Mouse (Mus musculus) left cerebral cortex, postnatal 10 days (tissue): ENCODE data around the gene Acat2. TPM values are rescaled to one million over a fixed set of nuclear protein-coding genes. Genes with fewer than 3 reads are reported as not detected.
"Not testable (repeated sequence)": the region's sequence is repeated elsewhere in the genome, so short reads cannot be mapped to it uniquely, and the experiment has no call there.

Experiments used
- DNase-seq, 2 experiments: peaks; one replicate each; pipeline ENCODE4 v3.0.0; 2021 to 2022; ENCODE audit warnings: low spot score in 2 of 2, mixed read lengths in 1 of 2; ENCODE audit errors: extremely low spot score in 1 of 2
- intact Hi-C: fragments of 180-260 bp; cut with DNase I; formaldehyde crosslinking; loops from one replicate; pipeline ENCODE4 v1.15.1; 2025
- total RNA-seq, 2 experiments: library from RNA; stranded (reverse); gene quantifications; 2 replicates each; pipeline ENCODE4 v1.2.3; 2021

The Acat2 gene
- total RNA-seq, 2 experiments from 2014 or later, result 112 to 115 TPM

- intact Hi-C loops, result no loop called here
Observed at GRCm38 (mm10) chr17:12978546-12978945, 18.0 kb upstream of the Acat2 start.

GRCm38 (mm10) chr17:12973851-12974250 is 13.3 kb upstream of the Acat2 start:
- intact Hi-C loops, result no loop called here
- no peak for DNase-seq

More at GRCm38 (mm10) chr17:12978546-12978945, 18.0 kb upstream of the Acat2 start:
- no peak for DNase-seq

GRCm38 (mm10) chr17:12967173-12967572 is 6.6 kb upstream of the Acat2 start:
- DNase-seq, result no peak
- intact Hi-C loops, result no loop called here

- no peak for DNase-seq
- intact Hi-C loops, result loop anchor here (5.0 kb wide), 1 partner anchor 46 kb away; the partner anchor contains the start of genes Mrpl18 and Tcp1
Observed at GRCm38 (mm10) chr17:12963476-12963875, 2.9 kb upstream of the Acat2 start.

GRCm38 (mm10) chr17:12959377-12959776 is 1.2 kb downstream of the Acat2 start:
- DNase-seq, intact Hi-C loops: not testable (repeated sequence)

- intact Hi-C loops, result no loop called here
- DNase-seq, result peak in 1 of 2 experiments; percentile 41
Observed at GRCm38 (mm10) chr17:12956664-12957063, 3.9 kb downstream of the Acat2 start.

GRCm38 (mm10) chr17:12949669-12950068 is 10.9 kb downstream of the Acat2 start:
- intact Hi-C loops, result no loop called here
- no peak for DNase-seq

GRCm38 (mm10) chr17:12942459-12943162 is 17.9 kb downstream of the Acat2 start:
- DNase-seq, result no peak
- intact Hi-C loops, result no loop called here

- intact Hi-C loops, result no loop called here
- no peak for DNase-seq
Observed at GRCm38 (mm10) chr17:12941543-12942260, 18.8 kb downstream of the Acat2 start.

GRCm38 (mm10) chr17:12940151-12940805 is 20.3 kb downstream of the Acat2 start, which contains the start of gene Acat3:
TSS of gene Acat3 (minus strand) at chr17:12940600.
- intact Hi-C loops, result no loop called here
- DNase-seq, result no peak

- DNase-seq, intact Hi-C loops: not testable (repeated sequence)
Observed at GRCm38 (mm10) chr17:12939377-12940148, 21.0 kb downstream of the Acat2 start.

GRCm38 (mm10) chr17:12938077-12938476 is 22.5 kb downstream of the Acat2 start:
- DNase-seq, result no peak
- intact Hi-C loops, result no loop called here

- DNase-seq, result no peak
- intact Hi-C loops, result no loop called here
Observed at GRCm38 (mm10) chr17:12937412-12937970, 23.1 kb downstream of the Acat2 start.

- no peak for DNase-seq
- intact Hi-C loops, result no loop called here
Observed at GRCm38 (mm10) chr17:12935719-12936118, 24.8 kb downstream of the Acat2 start.

- intact Hi-C loops, DNase-seq: not testable (repeated sequence)
Observed at GRCm38 (mm10) chr17:12931576-12931975, 29.0 kb downstream of the Acat2 start.

- DNase-seq, result no peak
- intact Hi-C loops, result no loop called here
Observed at GRCm38 (mm10) chr17:12925703-12926180, 34.8 kb downstream of the Acat2 start.

- no peak for DNase-seq
- intact Hi-C loops, result no loop called here
Observed at GRCm38 (mm10) chr17:12925001-12925400, 35.5 kb downstream of the Acat2 start.

GRCm38 (mm10) chr17:12921073-12921472 is 39.5 kb downstream of the Acat2 start:
- DNase-seq, result no peak
- intact Hi-C loops, result no loop called here
